Comparison of ENCODE assay signal across 7 mouse cellular contexts in genomic region chr13:56135231-56136052, GRCm38 (mm10). TPM values are rescaled to one million over a fixed set of nuclear protein-coding genes. Genes with fewer than 3 reads are reported as not detected.
DNase-seq lines count a peak whose midpoint lies in the region; ATAC-seq lines count a peak whose summit lies in the region.

No protein-coding gene starts in this region.

- DNase-seq in adrenal gland, postnatal 10 days, result peak; percentile 96
- DNase-seq in embryo, embryonic 9.5 days (ENCODE audit: extremely low spot score), result peak; percentile 88
- DNase-seq in kidney, adult 11 months, result peak; percentile 85
- peak; percentile 92 for DNase-seq in limb, embryonic 10.5 days (ENCODE audit: low spot score)
- DNase-seq in skeletal muscle tissue, adult 2 months (ENCODE audit: low read depth, low spot score), result peak; percentile 72

- ATAC-seq in granulocyte monocyte progenitor cell, adult 5-6 weeks (replicated peaks; ENCODE audit: poor library complexity, severe bottlenecking), result peak; percentile 77
- ATAC-seq in midbrain, embryonic 12.5 days (ENCODE audit: low FRiP score, low read depth), result peak; percentile 76

- no peaks in the 10 kb centered on the region for H3K27me3 ChIP-seq in limb, embryonic 10.5 days (ENCODE audit: low read depth, poor library complexity, severe bottlenecking)
- no peaks in the 10 kb centered on the region for H3K27me3 ChIP-seq in midbrain, embryonic 12.5 days

- H3K4me2 ChIP-seq in midbrain, embryonic 12.5 days (replicated peaks), result peak overlapping the region; percentile 91

- H3K4me1 ChIP-seq in limb, embryonic 10.5 days, result peaks cover 64% of the 10 kb centered on the region
- peaks cover 32% of the 10 kb centered on the region for H3K4me1 ChIP-seq in midbrain, embryonic 12.5 days

- peak overlapping the region; percentile 97 for H3K9ac ChIP-seq in midbrain, embryonic 12.5 days (replicated peaks)

- peak overlapping the region; percentile 100 for H3K4me3 ChIP-seq in limb, embryonic 10.5 days
- H3K4me3 ChIP-seq in midbrain, embryonic 12.5 days, result peak overlapping the region; percentile 86

- H3K27ac ChIP-seq in limb, embryonic 10.5 days, result peak overlapping the region; percentile 99
- H3K27ac ChIP-seq in midbrain, embryonic 12.5 days (replicated peaks), result peak overlapping the region; percentile 85

- 1% methylated on average over 87 of the region's 89 CpGs for WGBS in limb, embryonic 10.5 days
- under 1% methylated on average over 80 of the region's 89 CpGs for WGBS in midbrain, embryonic 12.5 days

- H3K9me3 ChIP-seq in limb, embryonic 10.5 days (replicated peaks), result no peaks in the 10 kb centered on the region
- no peaks in the 10 kb centered on the region for H3K9me3 ChIP-seq in midbrain, embryonic 12.5 days

- H3K36me3 ChIP-seq in limb, embryonic 10.5 days, result peaks cover 32% of the 10 kb centered on the region
- H3K36me3 ChIP-seq in midbrain, embryonic 12.5 days, result peaks cover 10% of the 10 kb centered on the region

RNA-seq across cellular contexts. Expression of gene H2afy, which starts 0.7 kb away (rescaled TPM):
- 100 to 1,000 TPM; 117 to 122 TPM for total RNA-seq in adrenal gland, postnatal 10 days (2021)
- total RNA-seq in granulocyte monocyte progenitor cell, adult 5-6 weeks (2014; fragmentation: Nextera tagmentation), result 930 and 1,115 TPM in 2 replicates
- 1,419 and 1,485 TPM in 2 replicates for total RNA-seq in granulocyte monocyte progenitor cell, adult 5-6 weeks (2017)
- 642 and 645 TPM in 2 replicates for polyA plus RNA-seq in limb, embryonic 10.5 days (2016; fragmentation: Nextera tagmentation; extraction: Ambion mirVana)
- polyA plus RNA-seq in midbrain, embryonic 12.5 days (2016; fragmentation: Nextera tagmentation; extraction: Ambion mirVana), result 584 TPM in 2 replicates

RNA-seq across cellular contexts. Expression of gene Tifab, which starts 43.2 kb away (rescaled TPM):
- total RNA-seq in adrenal gland, postnatal 10 days (2021), result 1 to 10 TPM; 1.8 TPM
- total RNA-seq in granulocyte monocyte progenitor cell, adult 5-6 weeks (2014; fragmentation: Nextera tagmentation), result 148 and 174 TPM in 2 replicates
- 115 and 120 TPM in 2 replicates for total RNA-seq in granulocyte monocyte progenitor cell, adult 5-6 weeks (2017)
- 0.63 and 1.2 TPM in 2 replicates for polyA plus RNA-seq in limb, embryonic 10.5 days (2016; fragmentation: Nextera tagmentation; extraction: Ambion mirVana)
- polyA plus RNA-seq in midbrain, embryonic 12.5 days (2016; fragmentation: Nextera tagmentation; extraction: Ambion mirVana), result 0.69 and 1.1 TPM in 2 replicates

Comparison
In these comparisons a context has a peak if more than half of its experiments do, and no peak if none do; other contexts are left out.
1. Peak in every context shown above with its lines: DNase-seq, ATAC-seq, H3K4me3 ChIP-seq and H3K27ac ChIP-seq.
2. RNA of gene H2afy, which starts 0.7 kb away (total RNA-seq): 930 to 1,485 TPM in granulocyte monocyte progenitor cell, adult 5-6 weeks; 117 to 122 TPM in adrenal gland, postnatal 10 days; every median in the first group is over 4 times any median in the second.
3. RNA of gene Tifab, which starts 43.2 kb away (total RNA-seq): 115 to 174 TPM in granulocyte monocyte progenitor cell, adult 5-6 weeks; 1.8 TPM in adrenal gland, postnatal 10 days; every median in the first group is over 10 times any median in the second.